Mouse (Mus musculus) heart, postnatal 0 days (tissue): Measurements from ENCODE around the gene Fam107b.

ENCODE experiments used
- CTCF ChIP-seq: IDR thresholded peaks from 2 replicates; pipeline ENCODE4 v1.5.1; 2016; ENCODE audit warnings: antibody characterized with exemption, control low read depth, low read depth
- EP300 ChIP-seq: IDR thresholded peaks from 2 replicates; pipeline ENCODE4 v1.6.1; 2016; ENCODE audit warnings: antibody characterized with exemption, low read depth

DNA sequence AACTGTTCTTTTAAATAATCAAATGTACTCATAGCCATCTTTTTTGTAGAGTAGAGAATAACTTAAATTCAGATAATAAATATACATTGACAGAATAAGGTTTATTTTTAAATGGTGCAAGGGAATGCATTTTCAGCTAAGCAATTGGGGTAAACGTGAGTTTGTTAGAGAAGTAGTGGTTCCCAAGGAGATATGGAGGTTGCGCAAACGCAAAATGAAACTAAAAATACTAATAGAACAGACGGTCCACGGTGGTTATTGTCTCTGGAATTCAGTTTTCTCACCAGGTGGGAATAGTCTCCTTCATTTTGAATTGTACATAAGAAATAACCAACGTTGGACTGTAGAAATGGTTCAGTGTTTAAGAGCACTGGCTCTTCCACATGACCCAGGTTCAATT lies 44.0 kb upstream of the Fam107b start:
- no peak for TF ChIP-seq CTCF
- TF ChIP-seq EP300, result no peak
